Mouse (Mus musculus) megakaryocyte, adult 5-6 weeks (primary cell): ENCODE results near the gene Slc27a2. TPM values are rescaled to one million over a fixed set of nuclear protein-coding genes. Genes with fewer than 3 reads are reported as not detected.
"Not testable (repeated sequence)": the region's sequence is repeated elsewhere in the genome, so short reads cannot be mapped to it uniquely, and the experiment has no call there.

ENCODE experiments used
- ATAC-seq: 2 replicates; pipeline ENCODE4 v1.8.0; 2016; ENCODE audit warnings: mild to moderate bottlenecking, inconsistent platforms; ENCODE audit not compliant: poor library complexity, severe bottlenecking
- total RNA-seq, 2 experiments: library from RNA; stranded (forward) in 1 of 2; stranded (reverse) in 1 of 2; fragments of 153-499, 151-499 nt in 1 of 2; fragments of 221-1000, 200-1000 nt in 1 of 2; gene quantifications; 2 replicates each; pipeline versions ENCODE4 v1.2.3 to v1.2.4; 2015 to 2017

The Slc27a2 gene
- not detected in 2 replicates for total RNA-seq (2015)
- total RNA-seq (2017): 0.07 and 0.53 TPM in 2 replicates

DNA sequence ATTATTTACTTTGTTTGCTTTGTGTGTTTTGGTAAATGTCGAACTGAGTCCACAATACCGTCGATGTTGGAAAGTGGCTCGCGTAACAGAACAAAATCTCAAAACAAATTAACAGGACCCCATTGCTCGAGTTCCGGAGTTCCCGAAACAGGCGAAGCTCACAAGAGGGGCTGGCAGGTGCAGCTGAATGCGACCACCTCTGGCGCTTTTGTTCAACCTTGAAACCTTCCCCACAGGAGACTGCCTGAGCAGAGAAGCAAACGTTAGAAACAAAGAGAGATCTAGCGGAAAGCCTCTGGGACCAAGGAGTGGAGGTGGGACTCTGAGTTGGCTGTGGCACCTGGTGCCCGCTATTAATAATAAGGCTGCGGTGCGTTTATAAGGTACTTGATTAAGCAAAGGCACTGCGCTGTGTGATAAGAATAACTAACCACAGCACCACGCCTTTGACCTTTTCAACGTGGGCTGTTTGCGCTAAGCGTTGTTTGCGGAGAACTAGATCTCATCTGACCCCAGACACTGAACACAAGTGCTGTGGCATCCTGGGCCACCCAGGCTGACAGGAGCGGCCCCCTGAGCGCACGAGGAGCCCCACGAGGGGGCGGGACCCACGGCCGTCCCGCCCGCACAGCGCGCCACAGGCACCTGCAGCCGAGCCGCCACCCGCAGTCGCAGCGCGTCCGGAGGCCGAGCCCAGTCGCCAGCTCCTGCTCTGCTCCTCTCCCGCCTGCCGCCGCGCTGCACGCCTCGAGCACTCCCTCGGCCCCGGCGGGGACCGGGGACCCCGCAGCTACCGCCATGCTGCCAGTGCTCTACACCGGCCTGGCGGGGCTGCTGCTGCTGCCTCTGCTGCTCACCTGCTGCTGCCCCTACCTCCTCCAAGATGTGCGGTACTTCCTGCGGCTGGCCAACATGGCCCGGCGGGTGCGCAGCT is at the start of gene Slc27a2:
TSS of gene Slc27a2 (plus strand) at position 51 of the 934 bp plus-strand sequence.
- peak; percentile 64 for ATAC-seq

DNA sequence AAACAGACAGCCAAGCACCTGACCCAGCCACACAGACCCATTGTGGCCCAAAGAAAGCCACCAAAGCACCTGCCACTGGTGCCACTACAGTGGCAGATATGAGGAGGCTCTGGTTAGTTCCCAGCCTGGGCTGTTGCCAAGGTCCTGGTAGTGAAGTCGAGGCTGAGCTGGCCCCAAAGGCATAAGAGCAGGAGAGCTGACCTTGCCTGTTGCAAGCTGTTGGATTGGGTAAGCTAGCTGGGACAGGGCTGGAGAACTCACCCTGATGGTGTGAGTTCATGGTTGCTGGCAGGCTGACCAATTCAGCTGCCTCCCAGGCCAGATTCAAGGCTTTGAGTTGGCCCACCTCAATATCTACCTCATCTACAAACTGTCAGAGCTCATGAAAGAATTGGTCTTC is 47.1 kb upstream of the Slc27a2 start:
- no peak for ATAC-seq

DNA sequence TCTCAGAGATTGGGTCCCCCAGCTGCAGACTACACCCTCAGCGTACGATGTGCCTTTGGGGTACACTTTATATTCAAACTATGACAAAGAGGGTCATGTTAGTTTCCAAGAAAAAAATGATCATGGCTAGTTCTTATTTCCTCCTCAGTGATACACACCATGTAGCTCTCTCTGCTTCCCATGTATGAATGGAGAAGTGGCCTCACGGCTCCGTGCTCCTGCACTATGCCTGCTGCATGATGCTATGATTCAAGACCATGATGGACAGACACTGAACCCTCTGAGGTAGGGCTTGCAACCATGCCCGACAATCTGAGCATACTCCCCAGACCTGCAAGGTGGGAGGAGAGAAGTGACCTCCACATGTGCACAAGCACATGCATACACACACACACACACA is 44.7 kb upstream of the Slc27a2 start:
- ATAC-seq: peak; percentile 71

DNA sequence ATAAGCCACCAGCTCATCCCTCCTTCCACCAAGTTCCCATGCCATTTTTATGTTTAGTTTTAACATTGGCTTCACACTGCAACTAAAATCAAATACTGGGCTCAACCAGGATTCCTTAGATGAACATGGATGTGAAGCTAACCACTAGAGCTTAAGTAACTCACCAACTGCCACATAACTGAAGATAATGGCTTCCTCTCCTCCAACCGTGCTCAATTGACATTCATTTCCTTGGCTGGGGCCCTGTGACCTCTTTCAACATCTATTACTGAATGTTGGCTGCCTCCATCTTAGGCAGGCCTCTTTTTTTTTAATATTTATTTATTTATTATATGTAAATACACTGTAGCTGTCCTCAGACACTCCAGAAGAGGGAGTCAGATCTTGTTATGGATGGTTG is 44.0 kb upstream of the Slc27a2 start:
- ATAC-seq: no peak

DNA sequence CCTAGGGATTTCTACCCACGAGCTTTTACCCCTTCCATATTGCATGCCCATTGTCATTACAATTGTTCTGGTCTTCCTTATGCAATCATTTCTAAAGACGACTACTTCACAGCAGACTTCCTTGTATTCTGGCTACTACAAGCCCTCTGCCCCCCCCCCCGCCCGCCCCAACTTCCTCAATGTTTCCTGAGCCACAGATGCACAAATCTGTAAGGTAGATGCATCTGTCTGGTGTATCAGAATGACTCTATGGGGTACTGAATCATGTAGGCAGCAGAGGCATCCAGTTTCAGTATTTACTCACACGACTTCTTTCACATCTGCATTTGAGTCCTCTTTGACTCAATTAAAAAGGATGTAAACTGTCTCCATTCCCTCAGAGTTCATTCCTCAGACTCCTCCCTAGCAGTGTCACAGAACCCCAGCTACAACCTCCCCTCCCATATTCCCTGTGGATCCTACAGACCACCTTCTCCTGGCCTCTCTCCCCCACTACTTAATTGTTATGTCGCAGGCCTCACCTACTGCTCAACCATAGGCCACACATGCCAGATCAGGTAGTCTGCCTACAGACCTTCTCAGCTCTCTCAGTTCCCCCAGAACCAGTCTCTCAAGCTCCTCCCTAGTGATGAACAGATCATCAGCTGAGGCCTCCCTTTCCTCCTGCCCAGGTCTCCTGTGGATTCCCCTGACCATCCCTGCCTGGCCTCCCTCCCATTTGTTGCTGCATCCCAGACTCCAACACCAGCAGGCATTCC is 37.0 kb upstream of the Slc27a2 start:
- ATAC-seq: peak; percentile 93

DNA sequence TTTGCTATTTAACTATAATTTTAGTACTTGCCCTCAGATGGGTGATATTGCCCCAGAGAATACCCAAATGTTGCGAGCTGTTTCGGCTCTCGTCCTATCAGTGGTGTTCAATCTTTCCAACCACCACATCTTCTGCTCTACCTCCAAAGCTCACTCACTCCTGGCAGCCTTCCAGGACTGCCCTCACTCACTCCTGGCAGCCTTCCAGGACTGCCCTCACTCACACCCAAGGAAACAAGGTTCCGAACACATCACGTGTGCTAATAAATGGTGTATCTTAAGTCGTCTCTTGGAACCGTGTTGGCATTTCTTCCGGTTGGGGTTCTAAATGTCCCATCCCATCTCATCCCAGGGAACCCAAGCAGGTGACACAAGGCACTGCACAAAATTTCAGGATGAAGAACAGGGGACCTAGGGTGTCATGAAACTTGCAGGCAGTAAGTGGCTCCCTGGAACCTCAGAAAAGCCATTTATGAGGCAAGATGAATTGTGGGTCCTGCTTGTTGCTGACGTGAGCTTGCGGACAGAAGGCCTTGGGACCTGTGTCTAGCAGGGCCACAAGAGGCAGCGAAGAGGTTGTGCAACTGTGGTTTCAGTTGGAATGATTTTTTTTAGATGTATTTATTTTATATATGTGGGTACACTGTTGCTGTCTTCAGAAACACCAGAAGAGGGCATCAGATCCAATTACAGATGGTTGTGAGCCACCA is 32.2 kb upstream of the Slc27a2 start:
- peak; percentile 58 for ATAC-seq

DNA sequence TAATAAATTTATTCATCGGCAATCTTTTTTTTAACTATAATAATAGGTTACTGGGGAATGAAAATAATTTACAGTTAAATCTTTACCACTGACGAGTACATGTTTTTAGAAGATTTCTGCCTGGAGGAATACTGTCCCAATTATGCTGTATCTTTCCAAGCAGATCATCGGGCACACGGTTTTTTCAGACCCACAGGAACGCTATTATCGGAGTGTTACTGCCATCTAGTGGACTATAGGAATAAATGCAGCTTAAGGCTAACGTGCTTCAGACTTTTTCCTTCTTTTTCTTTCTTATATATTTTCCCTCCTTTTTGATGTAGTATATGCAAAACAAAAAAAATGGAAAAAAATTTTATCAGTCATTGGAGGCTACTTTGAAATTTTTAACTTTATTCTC is 31.4 kb upstream of the Slc27a2 start:
- ATAC-seq: peak; percentile 86

DNA sequence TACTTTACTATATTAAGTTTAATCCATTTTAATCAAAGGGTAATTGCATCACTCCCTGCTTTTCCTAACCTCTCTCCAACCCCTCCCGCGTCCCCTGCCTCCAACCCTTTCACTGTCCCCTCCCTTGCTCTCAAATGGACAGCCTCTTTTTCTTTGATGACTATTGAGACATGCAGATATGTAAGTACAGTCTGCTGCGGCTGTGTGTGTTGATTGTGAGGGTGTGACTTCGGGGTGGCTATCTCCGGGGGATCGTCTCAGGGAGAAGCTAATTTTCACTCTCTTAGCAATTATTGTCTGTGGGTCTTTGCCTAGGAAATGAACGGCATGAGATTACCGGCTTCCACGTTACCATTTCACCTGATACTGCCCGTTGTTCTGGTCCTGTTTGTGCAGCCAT is 30.7 kb upstream of the Slc27a2 start:
- ATAC-seq: no peak

DNA sequence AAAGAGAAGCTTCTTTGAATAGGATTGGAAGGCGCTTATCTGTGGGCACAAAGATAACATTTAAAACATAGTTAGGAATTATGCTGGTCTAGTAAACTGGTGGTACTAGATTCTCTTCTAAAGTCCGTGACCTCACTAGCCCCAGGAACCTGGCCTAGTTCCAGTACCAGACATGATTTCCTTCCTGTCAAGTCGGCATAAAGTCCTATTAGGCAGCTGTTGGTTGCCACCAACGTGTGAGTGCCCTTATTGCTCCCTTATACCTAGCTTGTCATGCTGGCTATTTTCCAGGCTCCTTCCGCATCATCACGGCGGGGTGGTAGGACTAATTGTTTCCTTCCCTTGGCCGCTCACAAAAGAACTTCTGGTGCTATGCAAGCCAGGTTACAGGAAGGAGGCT is 30.2 kb upstream of the Slc27a2 start:
- no peak for ATAC-seq

DNA sequence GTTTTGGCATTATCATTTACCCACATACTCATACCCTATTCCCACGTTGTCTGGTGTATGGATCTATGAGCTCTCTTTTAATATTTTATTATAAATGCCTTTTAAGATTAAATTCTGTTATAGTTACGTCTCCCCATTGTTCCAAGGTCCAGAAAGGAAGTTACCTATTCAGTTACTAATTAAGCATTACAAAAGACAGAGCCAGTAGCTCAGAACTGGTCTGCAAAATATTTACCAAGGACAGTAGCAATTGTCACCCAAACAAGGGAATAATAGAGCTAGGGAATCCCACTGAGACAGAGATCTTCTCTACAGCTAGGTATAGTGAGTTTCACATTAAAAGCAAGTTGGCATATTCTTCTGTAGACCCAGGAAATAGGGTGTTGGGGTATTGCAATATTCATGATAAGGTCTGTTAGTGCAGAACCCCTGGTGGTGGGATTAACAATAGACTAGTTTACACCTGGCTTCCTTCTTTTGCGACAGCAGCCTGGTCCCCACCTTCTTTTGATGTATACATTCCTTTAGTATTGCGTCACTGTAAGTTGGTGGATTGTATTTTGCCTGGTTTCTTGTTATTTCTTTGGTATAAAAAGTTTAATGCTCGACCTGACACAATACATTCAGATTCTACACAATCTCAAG is 29.0 kb upstream of the Slc27a2 start:
- not testable (repeated sequence) for ATAC-seq

DNA sequence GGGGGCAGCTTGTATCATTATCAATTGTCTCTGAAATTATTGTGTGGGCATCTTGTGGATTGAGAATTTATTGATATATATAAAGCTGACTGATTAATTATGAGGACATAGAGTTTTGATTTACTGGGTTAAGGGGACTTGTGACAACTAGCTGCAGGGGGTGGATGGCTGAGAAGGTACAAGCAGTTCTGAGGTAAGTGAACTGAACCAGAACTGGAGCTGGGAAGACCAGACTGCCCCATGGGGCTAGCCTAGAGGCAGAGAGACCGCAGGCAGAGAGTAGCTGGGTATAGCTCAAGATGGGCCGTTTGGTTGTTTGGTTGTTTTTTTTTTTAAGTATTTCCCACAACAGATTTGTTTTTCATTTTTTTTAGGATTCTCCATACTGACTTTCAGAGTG is 27.9 kb upstream of the Slc27a2 start:
- ATAC-seq: no peak

DNA sequence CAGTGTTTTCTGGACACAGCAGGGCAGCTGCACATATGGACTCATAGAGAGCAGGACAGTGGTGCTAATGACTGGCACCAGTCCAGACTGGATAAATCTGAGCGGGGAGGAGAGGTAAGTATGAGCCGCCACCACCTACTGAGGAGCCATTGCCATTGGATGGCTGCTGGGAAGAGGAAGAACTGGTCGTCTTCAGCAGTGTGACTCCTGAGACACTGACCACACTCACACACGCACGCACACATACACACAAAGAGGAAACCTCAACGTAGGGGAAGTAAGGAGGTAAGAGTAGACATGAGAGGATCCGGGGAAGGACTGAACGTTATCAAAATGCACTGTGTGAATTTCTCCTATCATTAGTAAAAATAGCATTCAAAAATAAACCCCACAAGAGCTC is 24.7 kb upstream of the Slc27a2 start:
- peak; percentile 90 for ATAC-seq

DNA sequence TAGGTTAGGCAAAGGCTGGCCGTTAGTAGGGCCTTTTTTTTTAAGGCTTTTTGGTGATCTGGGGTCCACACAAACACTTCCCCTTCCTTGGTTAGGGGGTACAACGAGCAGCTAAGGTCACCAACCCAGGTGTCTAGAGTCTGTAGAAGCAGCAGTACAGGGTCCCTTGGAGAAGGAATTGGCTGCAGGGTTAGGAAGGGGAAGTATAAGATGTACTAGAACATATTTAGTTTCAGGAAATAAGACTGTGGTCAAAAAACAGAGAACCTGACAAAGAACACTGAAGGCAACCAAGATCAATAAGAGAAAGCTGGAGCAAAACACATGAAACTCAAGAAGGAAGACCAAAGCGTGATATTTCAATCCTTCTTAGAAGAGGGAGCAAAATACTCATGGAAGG is 21.6 kb upstream of the Slc27a2 start:
- ATAC-seq: peak; percentile 54; the same call in 1 of the 2 replicates

DNA sequence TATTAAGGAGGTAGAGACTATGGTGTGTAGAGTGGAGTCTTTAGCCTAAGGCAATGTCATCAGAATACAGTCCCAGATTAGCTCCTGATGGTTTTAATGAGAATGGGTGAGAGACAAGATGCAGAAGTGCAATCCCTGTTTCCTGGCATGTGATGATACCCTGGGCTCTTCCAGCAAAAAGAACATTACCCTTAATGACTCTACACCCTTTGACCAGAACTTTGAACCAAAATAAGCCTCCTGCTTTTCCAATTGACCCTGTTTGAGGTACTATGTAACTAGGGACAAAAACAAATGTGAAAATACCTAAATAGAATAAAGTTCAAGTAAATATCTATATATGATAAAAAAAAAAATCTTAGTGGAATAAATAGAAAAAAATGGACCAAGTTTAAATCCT is 14.6 kb upstream of the Slc27a2 start:
- no peak for ATAC-seq

DNA sequence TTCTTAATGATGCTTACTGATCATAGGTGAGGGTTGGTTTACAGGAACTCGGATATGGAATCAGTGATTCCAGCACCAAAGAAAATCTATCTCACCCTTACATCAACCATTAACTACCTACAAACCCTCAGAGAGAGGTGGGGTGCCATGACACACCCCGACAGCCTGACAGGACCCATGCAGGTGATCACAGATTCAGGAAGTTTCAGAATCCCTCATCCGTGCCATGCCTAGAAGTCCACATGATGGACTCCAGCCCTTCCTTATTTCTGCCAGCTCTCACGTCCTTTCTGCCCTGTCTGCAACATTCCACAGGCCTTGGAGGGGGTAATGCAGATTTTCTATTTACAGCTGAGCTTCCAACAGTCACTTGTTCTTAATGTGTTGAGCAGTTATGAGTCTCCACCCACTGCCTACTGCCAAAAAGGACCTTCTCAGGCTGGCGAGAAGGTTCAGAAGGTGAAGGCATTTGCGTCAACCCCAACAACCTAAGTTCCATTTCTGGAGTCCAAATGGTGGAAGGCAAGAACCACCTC is 11.7 kb upstream of the Slc27a2 start:
- no peak for ATAC-seq

DNA sequence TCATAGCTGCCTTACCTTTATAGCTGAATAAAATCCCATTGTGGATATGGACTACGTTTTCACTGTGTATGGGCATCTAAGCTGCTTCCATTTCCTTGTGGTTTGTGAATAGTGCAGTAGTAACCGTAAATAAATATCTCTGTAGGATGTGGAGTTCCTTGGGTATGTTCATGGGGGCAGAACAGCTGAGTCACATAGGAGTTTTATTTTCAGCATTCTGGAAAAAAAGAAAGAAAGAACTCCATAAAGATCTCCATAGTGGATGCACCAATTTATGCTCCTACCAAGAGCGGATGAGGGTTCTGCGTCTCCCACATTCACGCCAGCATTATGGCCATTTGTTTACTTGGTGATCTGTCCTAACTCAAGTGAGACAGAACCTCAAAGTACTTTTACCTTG is 10.0 kb upstream of the Slc27a2 start:
- ATAC-seq: no peak

DNA sequence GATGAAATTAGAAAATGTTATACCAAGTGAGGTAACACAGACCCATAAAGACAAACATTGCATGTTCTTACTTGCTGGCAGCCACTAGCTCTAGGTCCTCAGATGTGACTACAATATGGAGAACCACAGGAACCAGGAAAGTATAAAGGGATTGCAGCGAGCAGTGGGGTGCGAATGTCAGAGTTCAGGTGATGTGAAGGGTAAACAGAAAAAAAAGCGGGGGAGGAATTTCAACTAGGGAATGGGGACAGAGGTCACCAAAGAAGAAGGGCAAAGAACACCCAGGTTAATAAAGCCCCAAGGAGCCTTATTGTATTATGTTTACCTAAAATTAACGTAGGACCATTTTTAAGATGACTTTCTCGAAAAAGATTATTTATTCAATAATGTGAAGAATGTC is 6.9 kb upstream of the Slc27a2 start:
- ATAC-seq: no peak

DNA sequence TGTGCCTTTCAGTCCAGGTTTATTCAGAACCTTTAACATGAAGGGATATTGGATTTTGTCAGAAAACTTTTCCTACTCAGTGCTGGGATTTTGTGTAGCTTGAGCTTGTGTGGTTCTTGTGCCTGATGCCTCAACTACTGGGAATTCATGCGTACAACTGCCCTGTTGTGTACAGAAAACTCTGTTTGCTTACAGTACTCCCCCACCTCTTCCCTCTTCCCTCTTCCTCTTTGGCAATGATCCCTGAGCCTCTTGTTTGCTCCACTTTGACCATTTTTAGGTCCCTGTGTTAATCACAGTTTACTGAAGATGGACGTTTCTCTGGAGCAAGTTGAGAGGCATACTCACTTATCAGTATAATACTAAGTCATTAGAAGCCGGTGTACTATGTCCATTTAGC is 5.8 kb upstream of the Slc27a2 start:
- no peak for ATAC-seq

DNA sequence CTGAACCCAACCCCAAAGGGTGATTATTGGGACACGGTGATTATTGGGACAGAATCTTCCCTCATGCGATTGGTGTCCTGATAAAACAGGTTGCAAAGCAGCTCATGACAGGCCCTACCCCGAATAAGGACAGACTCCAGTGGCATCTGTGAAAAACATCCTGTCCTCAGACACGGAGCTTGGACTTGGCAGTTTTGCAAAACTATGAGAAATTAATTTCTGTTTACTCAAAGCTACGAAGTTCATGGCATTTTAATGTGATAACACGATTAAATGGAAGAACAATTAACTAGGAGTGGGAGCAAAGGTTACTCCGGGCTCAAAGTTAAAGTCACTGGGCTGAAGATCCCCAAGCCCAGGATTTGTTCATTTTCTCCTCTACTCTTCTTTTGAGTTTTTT is 2.5 kb upstream of the Slc27a2 start:
- no peak for ATAC-seq

DNA sequence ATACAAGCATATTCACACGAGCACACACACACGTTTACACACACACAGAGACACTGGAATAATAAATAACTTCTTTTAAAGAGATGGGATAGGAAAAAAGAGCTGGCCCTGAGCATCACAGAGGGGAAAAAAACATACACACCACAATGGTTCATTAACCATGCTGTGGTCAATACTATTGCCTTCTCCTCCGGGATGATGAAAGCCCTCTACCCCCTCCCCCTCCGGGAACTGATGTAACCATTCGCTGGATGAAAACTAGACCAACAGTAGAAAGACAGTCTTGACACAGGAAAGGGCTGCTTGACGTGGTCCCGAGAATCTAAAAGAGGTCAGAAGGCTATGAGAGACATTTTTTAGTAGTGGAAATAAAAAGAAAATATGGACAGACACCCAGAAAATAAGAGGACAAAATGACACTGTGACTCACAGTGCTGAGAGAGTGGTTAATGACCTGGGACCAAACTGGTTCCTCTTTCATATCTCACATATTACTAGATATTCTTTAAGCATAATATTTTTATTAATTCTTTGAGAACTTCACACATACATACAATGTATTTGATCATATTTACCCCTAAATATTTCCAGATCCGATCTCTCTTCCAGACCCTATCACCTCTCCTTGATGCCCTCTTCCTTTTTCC is 840 bp upstream of the Slc27a2 start:
- peak; percentile 63 for ATAC-seq
